Mouse (Mus musculus) limb, embryonic 12.5 days (tissue): ENCODE results near the gene Atxn7. TPM values are rescaled to one million over a fixed set of nuclear protein-coding genes. Genes with fewer than 3 reads are reported as not detected.
"Not testable (repeated sequence)": the region's sequence is repeated elsewhere in the genome, so short reads cannot be mapped to it uniquely, and the experiment has no call there.

Experiments
- ATAC-seq: fragments of 200-750 bp; cut with Nextera tagmentation; 2 replicates; pipeline ENCODE4 v1.8.0; 2017; ENCODE audit warnings: low read depth, moderate TSS enrichment; ENCODE audit not compliant: insufficient number of reproducible peaks, insufficient read depth, low FRiP score, low TSS enrichment
- H3K27ac ChIP-seq: fragments of 300-500 bp; sonication (generic); 2 replicates; pipeline ENCODE4 v1.5.1; 2016; ENCODE audit warnings: mild to moderate bottlenecking, moderate library complexity
- H3K27me3 ChIP-seq: fragments of 300-500 bp; sonication (generic); 2 replicates; pipeline ENCODE4 v1.6.1; 2016; ENCODE audit warnings: mild to moderate bottlenecking, moderate library complexity
- H3K36me3 ChIP-seq: fragments of 300-500 bp; sonication (generic); 2 replicates; pipeline ENCODE4 v1.6.1; 2016; ENCODE audit warnings: mild to moderate bottlenecking, moderate library complexity
- H3K4me1 ChIP-seq: fragments of 300-500 bp; sonication (generic); replicated peaks from 2 replicates; pipeline ENCODE4 v1.6.1; 2016
- H3K4me2 ChIP-seq: fragments of 300-500 bp; sonication (generic); 2 replicates; pipeline ENCODE4 v1.6.1; 2016; ENCODE audit warnings: mild to moderate bottlenecking, moderate library complexity
- H3K4me3 ChIP-seq: fragments of 300-500 bp; sonication (generic); replicated peaks from 2 replicates; pipeline ENCODE4 v1.5.1; 2016; ENCODE audit warnings: mild to moderate bottlenecking
- H3K9ac ChIP-seq: fragments of 300-500 bp; sonication (generic); replicated peaks from 2 replicates; pipeline ENCODE4 v1.6.1; 2016; ENCODE audit warnings: mild to moderate bottlenecking, moderate library complexity
- H3K9me3 ChIP-seq: fragments of 300-500 bp; sonication (generic); 2 replicates; pipeline ENCODE4 v1.6.1; 2016; ENCODE audit warnings: mild to moderate bottlenecking, moderate library complexity
- WGBS: fragments of 180-500 bp; shearing (Covaris S2); methylation state at CpG from one replicate; pipeline ENCODE4 v1.1.7; 2016; 5-methylcytosine and 5-hydroxymethylcytosine counted together
- polyA plus RNA-seq: library from polyadenylated mRNA; unstranded; fragments of >200 nt; fragmentation: Nextera tagmentation; extraction: Ambion mirVana; gene quantifications from 2 replicates; pipeline ENCODE4 v1.2.1, GENCODE M21; 2016

Gene Atxn7
- 4.8 and 5.5 TPM in 2 replicates for polyA plus RNA-seq

GRCm38 (mm10) chr14:13961401-13962112 is at the start of gene Atxn7, which contains the start of gene Thoc7:
Gene Atxn7 (plus strand): TSS chr14:13961440.
Gene Thoc7 (minus strand): TSS chr14:13961852.
- no peaks in the 10 kb centered on the region for H3K27me3 ChIP-seq
- no peaks in the 10 kb centered on the region for H3K9me3 ChIP-seq
- H3K36me3 ChIP-seq, result peaks cover 3% of the 10 kb centered on the region; the same call in 1 of the 2 replicates
- peak within 1 kb of the TSS; percentile 68 for H3K4me2 ChIP-seq
- H3K27ac ChIP-seq, result peak within 1 kb of the TSS; percentile 93
- H3K4me3 ChIP-seq, result peak within 1 kb of the TSS; percentile 93
- peak within 1 kb of the TSS; percentile 99 for H3K9ac ChIP-seq
- H3K4me1 ChIP-seq, result peaks cover 16% of the 10 kb centered on the region
- WGBS, result 5% methylated on average over 37 of the region's 56 CpGs
- peak; percentile 40 for ATAC-seq

- ATAC-seq, result no peak
- Histone ChIP-seq H3K36me3 (no peaks in the 10 kb centered on the region), H3K4me2 (no peak within 1 kb of the TSS), H3K9me3 (no peaks in the 10 kb centered on the region), H3K27me3 (no peaks in the 10 kb centered on the region), H3K4me1 (peaks cover 7% of the 10 kb centered on the region), H3K4me3 (no peak within 1 kb of the TSS), H3K9ac (no peak within 1 kb of the TSS), H3K27ac (no peak within 1 kb of the TSS)
- WGBS, result 29% methylated on average over 1 of the region's 1 CpGs
These were observed 46.7 kb upstream of the Atxn7 start, which contains the start of gene Gm281 for GRCm38 (mm10) chr14:13914387-13915082. Gene Gm281 (minus strand): TSS chr14:13914478.

GRCm38 (mm10) chr14:13915207-13915606 is 46.0 kb upstream of the Atxn7 start:
- Histone ChIP-seq H3K4me2 (no peak overlapping the region), H3K27me3 (no peaks in the 10 kb centered on the region), H3K9me3 (no peaks in the 10 kb centered on the region), H3K27ac (no peak overlapping the region), H3K4me3 (no peak overlapping the region), H3K9ac (no peak overlapping the region), H3K4me1 (peaks cover 7% of the 10 kb centered on the region), H3K36me3 (no peaks in the 10 kb centered on the region)
- 81% methylated on average over 4 of the region's 4 CpGs for WGBS
- ATAC-seq, result no peak

- no peaks in the 10 kb centered on the region for H3K4me1 ChIP-seq
- no peak overlapping the region for H3K4me3 ChIP-seq
- H3K9me3 ChIP-seq, result no peaks in the 10 kb centered on the region
- H3K9ac ChIP-seq, result no peak overlapping the region
- H3K27ac ChIP-seq, result no peak overlapping the region
- H3K27me3 ChIP-seq, result no peaks in the 10 kb centered on the region
- H3K36me3 ChIP-seq, result no peaks in the 10 kb centered on the region
- 87% methylated on average over 10 of the region's 10 CpGs for WGBS
- no peak for ATAC-seq
- H3K4me2 ChIP-seq, result no peak overlapping the region
These were observed 44.0 kb upstream of the Atxn7 start for GRCm38 (mm10) chr14:13917208-13917607.

GRCm38 (mm10) chr14:13917630-13918029 is 43.6 kb upstream of the Atxn7 start:
- Histone ChIP-seq H3K36me3 (no peaks in the 10 kb centered on the region), H3K4me3 (no peak overlapping the region), H3K27me3 (no peaks in the 10 kb centered on the region), H3K9me3 (no peaks in the 10 kb centered on the region), H3K4me2 (no peak overlapping the region), H3K4me1 (no peaks in the 10 kb centered on the region), H3K27ac (no peak overlapping the region), H3K9ac (no peak overlapping the region)
- ATAC-seq, result no peak
- 43% methylated on average over 3 of the region's 3 CpGs for WGBS

- peak; percentile 73 for ATAC-seq
- H3K27ac ChIP-seq, result no peak overlapping the region
These were observed 27.8 kb upstream of the Atxn7 start for GRCm38 (mm10) chr14:13933290-13934051.

GRCm38 (mm10) chr14:13934052-13934371 is 27.2 kb upstream of the Atxn7 start:
- Histone ChIP-seq H3K4me1 (peaks cover 9% of the 10 kb centered on the region), H3K27ac (no peak overlapping the region), H3K36me3 (no peaks in the 10 kb centered on the region), H3K4me2 (peak overlapping the region; percentile 67), H3K9ac (peak overlapping the region; percentile 53; the same call in 1 of the 2 replicates), H3K4me3 (peak overlapping the region; percentile 39), H3K27me3 (no peaks in the 10 kb centered on the region), H3K9me3 (0 out of 2 replicates have a peak, but pooled peaks cover 9% of the 10 kb centered on the region)
- 54% methylated on average over 5 of the region's 5 CpGs for WGBS
- no peak for ATAC-seq

More at GRCm38 (mm10) chr14:13933290-13934051, 27.8 kb upstream of the Atxn7 start:
- H3K9me3 ChIP-seq, result 0 out of 2 replicates have a peak, but pooled peaks cover 9% of the 10 kb centered on the region
- H3K4me1 ChIP-seq, result peaks cover 9% of the 10 kb centered on the region
- WGBS, result 30% methylated on average over 31 of the region's 31 CpGs
- H3K4me3 ChIP-seq, result peak overlapping the region; percentile 39
- H3K27me3 ChIP-seq, result no peaks in the 10 kb centered on the region
- peak overlapping the region; percentile 67 for H3K4me2 ChIP-seq
- H3K36me3 ChIP-seq, result no peaks in the 10 kb centered on the region
- peak overlapping the region; percentile 53 for H3K9ac ChIP-seq

GRCm38 (mm10) chr14:13944686-13945085 is 16.6 kb upstream of the Atxn7 start:
- Histone ChIP-seq H3K27me3 (no peaks in the 10 kb centered on the region), H3K27ac (no peak overlapping the region), H3K9ac (no peak overlapping the region), H3K4me3 (no peak overlapping the region), H3K9me3 (no peaks in the 10 kb centered on the region), H3K4me1 (no peaks in the 10 kb centered on the region), H3K4me2 (no peak overlapping the region), H3K36me3 (peaks cover 29% of the 10 kb centered on the region)
- no peak for ATAC-seq
- WGBS, result 89% methylated on average over 4 of the region's 4 CpGs

GRCm38 (mm10) chr14:13948345-13948744 is 12.9 kb upstream of the Atxn7 start:
- ATAC-seq, result no peak
- Histone ChIP-seq H3K36me3 (peaks cover 58% of the 10 kb centered on the region), H3K4me1 (no peaks in the 10 kb centered on the region), H3K9me3 (no peaks in the 10 kb centered on the region), H3K27ac (no peak overlapping the region), H3K4me2 (no peak overlapping the region), H3K9ac (no peak overlapping the region), H3K27me3 (no peaks in the 10 kb centered on the region), H3K4me3 (no peak overlapping the region)
- WGBS, result 94% methylated on average over 7 of the region's 7 CpGs

- H3K27ac ChIP-seq, result no peak overlapping the region
- peaks cover 65% of the 10 kb centered on the region for H3K36me3 ChIP-seq
- no peaks in the 10 kb centered on the region for H3K4me1 ChIP-seq
- no peaks in the 10 kb centered on the region for H3K9me3 ChIP-seq
- H3K9ac ChIP-seq, result no peak overlapping the region
- ATAC-seq, result no peak
- H3K4me2 ChIP-seq, result no peak overlapping the region
- no peak overlapping the region for H3K4me3 ChIP-seq
- no peaks in the 10 kb centered on the region for H3K27me3 ChIP-seq
These were observed 10.8 kb upstream of the Atxn7 start for GRCm38 (mm10) chr14:13950401-13950800.

- not testable (repeated sequence) for H3K9ac ChIP-seq, H3K4me2 ChIP-seq, H3K4me3 ChIP-seq, ATAC-seq, H3K9me3 ChIP-seq, H3K4me1 ChIP-seq, H3K27ac ChIP-seq, H3K27me3 ChIP-seq
- peaks cover 68% of the 10 kb centered on the region for H3K36me3 ChIP-seq
- 99% methylated on average over 3 of the region's 3 CpGs for WGBS
These were observed 9.1 kb upstream of the Atxn7 start for GRCm38 (mm10) chr14:13952151-13952550.
